Mouse (Mus musculus): Measurements from ENCODE around the gene Myo10. TPM values are rescaled to one million over a fixed set of nuclear protein-coding genes. Genes with fewer than 3 reads are reported as not detected.

Gene Myo10
- polyA plus RNA-seq, 1 experiment, result 24.8 TPM

DNA sequence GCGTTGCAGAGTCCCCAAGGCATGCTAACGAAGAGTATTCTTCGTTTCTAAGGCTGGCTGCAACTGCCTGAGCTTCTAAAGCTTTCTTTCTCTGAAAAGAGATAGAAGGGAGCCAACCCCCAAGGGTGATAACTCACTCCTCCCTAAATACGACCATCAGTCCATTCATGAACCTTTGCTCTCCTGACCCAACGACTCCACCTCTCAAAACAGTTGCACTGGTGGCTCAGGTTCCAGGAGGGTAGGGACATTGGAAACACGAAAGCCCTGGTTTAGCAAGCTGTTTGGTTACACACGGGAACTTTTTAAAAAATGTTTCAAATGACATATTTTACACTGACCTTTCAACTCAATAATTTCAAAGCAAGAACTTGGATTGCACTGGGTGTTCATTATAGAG lies 29.5 kb downstream of the Myo10 start:
- DNase-seq (ENCODE audit: low spot score), result no peak

DNA sequence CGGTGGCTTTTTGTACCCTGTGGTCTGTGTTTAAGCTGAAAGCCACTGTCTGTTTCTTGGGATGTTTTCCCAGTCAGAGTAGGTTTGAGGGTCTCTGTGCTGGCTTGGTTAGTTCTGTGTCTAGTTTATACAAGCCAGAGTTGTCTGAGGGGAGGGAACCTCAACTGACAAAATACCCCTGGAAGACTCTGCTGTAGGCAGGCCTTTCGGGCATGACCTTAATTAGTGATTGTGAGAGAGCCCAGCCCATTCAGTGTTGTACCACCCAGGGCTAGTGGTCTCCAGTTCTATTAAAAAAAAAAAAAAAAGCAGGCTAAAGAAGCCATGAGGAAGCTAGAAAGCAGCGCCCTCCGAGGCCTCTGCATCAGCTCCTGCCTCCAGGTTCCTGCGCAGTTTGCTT lies 30.0 kb downstream of the Myo10 start:
- no peak for DNase-seq (ENCODE audit: low spot score)

- no peak for DNase-seq (ENCODE audit: low spot score)
Observed at GRCm38 (mm10) chr15:25652933-25653332, 30.6 kb downstream of the Myo10 start.

DNA sequence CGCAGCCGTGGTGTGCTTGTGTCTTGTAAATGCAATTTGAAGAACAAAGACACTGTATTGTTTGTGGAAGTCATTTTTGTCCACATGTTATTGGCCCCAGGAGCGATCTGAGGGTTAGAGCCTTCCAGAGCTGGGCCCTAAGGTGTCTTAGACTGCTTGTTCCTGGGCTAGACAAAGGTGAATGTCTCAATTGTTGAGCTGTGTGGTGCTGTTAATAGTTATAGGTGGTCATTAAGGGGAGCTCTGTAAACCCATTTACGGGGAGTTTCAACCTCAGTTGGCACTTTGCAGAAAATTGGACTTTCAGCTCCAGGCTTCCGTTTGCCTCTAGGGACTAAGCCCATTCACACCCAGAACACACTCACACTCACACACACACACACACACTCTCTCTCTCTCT lies 31.4 kb downstream of the Myo10 start:
- no peak for DNase-seq (ENCODE audit: low spot score)

DNA sequence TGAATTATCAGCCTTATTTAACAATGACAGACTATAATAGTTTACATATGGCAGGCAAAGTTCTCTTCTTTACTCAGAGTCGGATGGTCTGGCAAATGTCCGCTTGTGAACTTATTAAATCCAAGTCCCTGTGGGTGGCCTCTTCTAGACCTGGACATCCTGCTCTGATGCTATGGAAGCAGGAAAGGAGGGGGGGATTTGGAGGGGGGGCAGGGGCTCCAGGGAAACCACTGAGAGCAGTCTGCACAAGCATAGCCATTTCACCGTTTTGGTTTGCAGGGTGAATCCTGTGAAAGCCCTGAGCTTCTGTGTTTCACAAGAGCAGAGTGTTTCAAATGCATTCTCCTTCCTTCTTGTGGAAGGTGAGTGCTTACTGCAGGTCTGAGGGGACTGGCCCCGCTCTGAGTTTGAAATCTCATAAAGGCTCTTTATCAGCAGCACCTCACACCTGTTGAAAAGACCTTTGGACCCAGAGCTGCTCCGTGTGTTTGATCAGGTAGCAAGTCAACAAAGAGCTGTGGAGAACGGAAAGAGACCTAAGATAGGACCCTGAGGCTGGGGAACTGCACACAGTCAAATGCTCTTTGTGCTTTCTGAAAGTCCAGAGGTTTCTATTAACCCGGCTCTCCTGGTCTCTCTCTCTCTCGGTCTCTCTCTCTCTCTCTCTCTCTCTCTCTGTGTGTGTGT lies 40.7 kb downstream of the Myo10 start:
- no peak for DNase-seq (ENCODE audit: low spot score)

- no peak for DNase-seq (ENCODE audit: low spot score)
Observed at GRCm38 (mm10) chr15:25669283-25670247, 47.2 kb downstream of the Myo10 start.

DNA sequence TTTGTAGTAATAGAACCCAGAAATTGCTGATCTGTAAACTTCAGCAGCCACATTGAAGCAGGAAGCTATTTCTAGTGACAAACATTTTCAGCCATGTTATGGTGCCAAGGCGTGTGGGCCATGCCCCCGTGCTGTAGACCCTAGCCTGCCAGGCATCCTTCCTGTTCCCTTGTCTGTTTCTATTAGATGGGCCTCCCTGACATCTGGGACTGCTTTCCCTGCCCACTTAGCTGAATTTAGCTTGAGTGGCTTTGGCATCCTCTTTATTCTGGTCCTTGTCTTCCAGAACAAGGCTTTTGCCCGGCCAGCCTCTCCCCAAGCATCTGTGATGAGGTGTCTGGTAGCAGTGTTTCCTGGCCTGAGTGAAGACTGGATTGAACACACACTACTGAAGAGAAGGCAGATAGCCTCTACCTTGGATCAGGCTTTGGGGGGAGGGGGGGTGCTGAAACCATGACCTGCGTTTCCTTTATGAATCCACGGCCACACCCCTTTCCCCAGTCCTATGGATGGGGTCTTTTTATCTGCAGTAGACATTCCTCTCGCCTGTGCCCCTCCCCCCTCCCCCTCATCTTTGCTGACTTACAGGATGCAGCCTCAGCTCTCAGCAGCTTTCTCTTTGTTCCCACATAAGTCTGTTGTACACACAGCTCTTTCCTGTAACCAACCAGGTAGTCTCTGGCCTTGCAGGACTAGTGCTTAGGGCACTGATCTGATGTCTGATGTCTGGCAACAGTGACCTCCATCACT lies 51.1 kb downstream of the Myo10 start:
- DNase-seq (ENCODE audit: low spot score), result no peak

DNA sequence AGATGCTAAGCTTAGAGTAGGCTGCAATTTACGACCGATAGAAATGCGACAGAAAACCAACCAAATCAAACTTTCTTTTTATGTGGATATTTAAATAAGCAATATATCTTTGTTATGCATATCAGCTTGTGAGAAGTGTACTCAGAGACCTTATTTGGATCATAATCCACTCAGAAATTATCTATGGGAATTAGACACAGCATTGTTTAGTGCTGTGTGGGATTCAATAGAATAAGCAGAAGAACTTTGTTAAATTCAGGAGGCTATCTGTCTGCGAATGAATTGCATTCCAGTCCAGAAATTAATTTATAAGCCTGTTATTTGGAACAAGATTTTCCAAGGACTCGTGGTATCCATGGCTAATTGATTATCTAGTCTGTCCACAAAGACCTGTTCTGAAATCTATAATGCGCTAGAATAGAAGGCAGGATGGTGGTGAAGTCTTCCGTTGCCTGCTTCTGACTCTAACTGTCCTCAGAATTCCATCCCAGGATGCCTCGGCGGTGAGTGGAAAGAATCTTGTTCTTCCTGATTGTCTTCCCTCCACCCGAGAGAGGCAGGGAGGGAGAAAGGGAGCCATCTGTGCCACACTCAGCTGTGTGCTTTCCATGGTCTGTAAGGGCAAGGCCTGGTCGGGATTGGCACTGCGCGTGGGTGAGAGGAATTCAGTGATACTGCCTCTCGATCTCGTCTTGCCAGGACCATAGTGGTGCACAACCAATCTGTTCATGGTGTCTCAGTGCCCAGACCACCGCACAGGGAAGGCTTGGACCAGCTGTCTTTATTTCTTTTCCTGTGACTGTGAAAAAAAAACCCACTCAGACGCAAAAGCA lies 52.0 kb downstream of the Myo10 start:
- DNase-seq (ENCODE audit: low spot score), result no peak

- DNase-seq (ENCODE audit: low spot score), result no peak
Observed at GRCm38 (mm10) chr15:25674932-25675250, 52.6 kb downstream of the Myo10 start.

GRCm38 (mm10) chr15:25675359-25675758 lies 53.0 kb downstream of the Myo10 start:
- DNase-seq (ENCODE audit: low spot score), result no peak

DNA sequence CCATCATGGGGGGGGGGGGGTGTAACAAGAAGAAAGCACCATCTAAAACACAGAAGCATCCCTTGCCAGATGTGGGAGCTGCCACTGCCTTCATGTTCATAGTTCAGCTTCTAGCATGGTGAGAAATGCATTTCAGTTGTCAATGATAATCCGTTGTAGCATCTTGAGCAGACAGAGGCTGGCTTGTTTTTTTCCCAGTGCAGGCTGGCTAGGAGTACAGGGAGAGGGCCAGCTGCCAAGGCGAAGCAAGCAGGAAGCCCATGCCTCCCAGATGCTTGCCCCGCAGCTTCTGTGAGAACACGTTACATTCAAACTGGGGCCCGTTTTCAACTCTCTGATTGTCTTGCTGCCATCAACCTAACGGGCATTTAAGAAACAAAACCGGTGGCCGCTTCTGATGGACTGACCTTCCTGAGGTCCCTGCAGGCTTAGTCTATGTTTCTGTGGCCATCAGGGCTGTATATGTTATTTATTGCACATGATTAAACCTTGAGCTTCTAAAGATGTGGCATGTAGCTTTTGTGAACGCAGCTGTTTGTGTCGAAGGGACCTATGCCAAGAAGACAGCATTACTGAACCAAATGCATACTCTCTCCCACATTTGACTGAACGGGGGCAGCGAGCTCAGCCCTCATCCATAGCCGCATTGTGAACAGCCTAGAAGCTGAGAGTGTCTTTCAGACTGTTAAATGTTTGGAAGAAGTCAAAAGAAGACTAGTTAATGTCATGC lies 53.9 kb downstream of the Myo10 start:
- DNase-seq (ENCODE audit: low spot score), result no peak

DNA sequence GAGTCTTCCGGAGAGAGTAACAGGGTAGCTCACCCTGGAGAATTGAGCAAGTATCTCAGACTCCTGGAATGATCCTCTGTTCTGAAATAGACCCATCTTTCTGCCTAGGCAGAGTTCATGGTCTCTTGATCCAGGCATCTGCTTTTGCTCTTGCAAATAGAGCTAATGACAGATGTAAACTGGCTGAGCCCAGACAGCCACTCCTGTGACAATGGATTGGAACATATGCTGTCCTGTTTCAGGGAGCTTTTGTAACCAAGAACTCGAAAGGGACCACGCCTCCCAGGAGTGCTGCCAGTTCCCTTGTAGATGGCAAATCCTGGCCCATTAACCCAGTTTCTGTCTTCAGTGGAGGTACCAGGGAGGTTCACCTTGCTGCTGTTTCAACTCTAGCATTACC lies 56.8 kb downstream of the Myo10 start:
- DNase-seq (ENCODE audit: low spot score), result no peak

GRCm38 (mm10) chr15:25679616-25680015 lies 57.3 kb downstream of the Myo10 start:
- DNase-seq (ENCODE audit: low spot score), result no peak

- DNase-seq (ENCODE audit: low spot score), result no peak
Observed at GRCm38 (mm10) chr15:25680269-25680818, 58.0 kb downstream of the Myo10 start.

DNA sequence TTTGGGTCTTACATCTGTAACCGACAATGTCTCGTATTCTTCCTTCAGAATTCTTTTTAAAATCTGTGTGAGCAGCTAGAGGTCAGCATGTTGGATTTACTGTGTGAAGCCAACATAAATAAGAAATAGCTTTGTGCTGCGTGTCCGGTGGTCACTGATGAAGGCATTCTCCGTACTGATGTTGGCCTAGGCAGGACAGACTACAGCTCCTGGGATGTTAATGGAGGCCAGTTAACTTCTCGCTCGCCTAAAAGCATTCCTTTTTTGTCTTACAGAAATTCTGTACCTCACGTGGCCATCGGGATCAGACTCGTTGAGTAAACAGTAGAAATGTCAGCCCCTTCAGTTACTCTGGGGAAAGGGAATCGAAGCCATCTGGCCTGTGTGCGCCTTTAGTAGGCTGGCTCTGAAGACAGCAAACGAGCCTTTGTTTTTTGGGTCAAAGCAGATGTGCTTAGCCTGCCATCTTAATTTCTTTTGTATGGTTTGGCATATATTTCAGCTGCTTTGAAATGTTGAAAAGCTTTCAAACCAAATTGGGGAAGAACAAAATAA lies 60.7 kb downstream of the Myo10 start:
- no peak for DNase-seq (ENCODE audit: low spot score)

GRCm38 (mm10) chr15:25685186-25685585 lies 62.9 kb downstream of the Myo10 start:
- no peak for DNase-seq (ENCODE audit: low spot score)

- DNase-seq (ENCODE audit: low spot score), result no peak
Observed at GRCm38 (mm10) chr15:25688424-25689283, 66.3 kb downstream of the Myo10 start.

- no peak for DNase-seq (ENCODE audit: low spot score)
Observed at GRCm38 (mm10) chr15:25689477-25689876, 67.2 kb downstream of the Myo10 start.

- no peak for DNase-seq (ENCODE audit: low spot score)
Observed at GRCm38 (mm10) chr15:25690066-25690745, 67.9 kb downstream of the Myo10 start.
